Mouse (Mus musculus): ENCODE measurements at regions not wholly inside any gene's neighbourhood (a gene's known extent, or its start where the extent isn't known, plus 50 kb on each side); places are given as distances from the start of the nearest gene placed in this dataset.
A peak's percentile ranks its signal among the peaks of the same experiment; 100 is the strongest.

- ATAC-seq (replicated peaks; ENCODE audit: poor library complexity, severe bottlenecking) = no peak
These were observed 65.4 kb downstream of the Vegfa start for GRCm38 (mm10) chr17:45966736-45967135.

GRCm38 (mm10) chr17:45964031-45964430 is 68.1 kb downstream of the Vegfa start:
- no peak for ATAC-seq (replicated peaks; ENCODE audit: poor library complexity, severe bottlenecking)

GRCm38 (mm10) chr17:45963332-45963731 is 68.8 kb downstream of the Vegfa start:
- no peak for ATAC-seq (replicated peaks; ENCODE audit: poor library complexity, severe bottlenecking)

GRCm38 (mm10) chr17:45961626-45962319 is 70.4 kb downstream of the Vegfa start:
- ATAC-seq (replicated peaks; ENCODE audit: poor library complexity, severe bottlenecking) = no peak

GRCm38 (mm10) chr17:45958094-45958881 is 73.9 kb downstream of the Vegfa start:
- peak; percentile 75 for ATAC-seq (replicated peaks; ENCODE audit: poor library complexity, severe bottlenecking)

- no peak for ATAC-seq (replicated peaks; ENCODE audit: poor library complexity, severe bottlenecking)
These were observed 76.7 kb downstream of the Vegfa start for GRCm38 (mm10) chr17:45955481-45955880.

- ATAC-seq (replicated peaks; ENCODE audit: poor library complexity, severe bottlenecking) = no peak
These were observed 77.3 kb downstream of the Vegfa start for GRCm38 (mm10) chr17:45954824-45955223.

- ATAC-seq (replicated peaks; ENCODE audit: poor library complexity, severe bottlenecking) = peak; percentile 77
These were observed 78.6 kb downstream of the Vegfa start for GRCm38 (mm10) chr17:45953523-45953922.

- no peak for ATAC-seq (replicated peaks; ENCODE audit: poor library complexity, severe bottlenecking)
These were observed 81.5 kb downstream of the Vegfa start for GRCm38 (mm10) chr17:45950533-45951164.

GRCm38 (mm10) chr17:45949141-45949540 is 83.0 kb downstream of the Vegfa start:
- ATAC-seq (replicated peaks; ENCODE audit: poor library complexity, severe bottlenecking) = no peak

- no peak for ATAC-seq (replicated peaks; ENCODE audit: poor library complexity, severe bottlenecking)
These were observed 83.7 kb downstream of the Vegfa start for GRCm38 (mm10) chr17:45948314-45948935.

- no peak for ATAC-seq (replicated peaks; ENCODE audit: poor library complexity, severe bottlenecking)
These were observed 87.2 kb downstream of the Vegfa start for GRCm38 (mm10) chr17:45945005-45945404.

GRCm38 (mm10) chr17:45943244-45943643 is 88.9 kb downstream of the Vegfa start:
- ATAC-seq (replicated peaks; ENCODE audit: poor library complexity, severe bottlenecking) = no peak

- ATAC-seq (replicated peaks; ENCODE audit: poor library complexity, severe bottlenecking) = no peak
These were observed 90.2 kb downstream of the Vegfa start for GRCm38 (mm10) chr17:45941890-45942375.

- ATAC-seq (replicated peaks; ENCODE audit: poor library complexity, severe bottlenecking) = no peak
These were observed 91.9 kb downstream of the Vegfa start for GRCm38 (mm10) chr17:45940121-45940813.

GRCm38 (mm10) chr17:45938284-45938683 is 93.9 kb downstream of the Vegfa start:
- ATAC-seq (replicated peaks; ENCODE audit: poor library complexity, severe bottlenecking) = no peak

GRCm38 (mm10) chr17:45936577-45936976 is 95.6 kb downstream of the Vegfa start:
- no peak for ATAC-seq (replicated peaks; ENCODE audit: poor library complexity, severe bottlenecking)

GRCm38 (mm10) chr17:45935291-45935690 is 96.9 kb downstream of the Vegfa start:
- ATAC-seq (replicated peaks; ENCODE audit: poor library complexity, severe bottlenecking) = no peak

- ATAC-seq (replicated peaks; ENCODE audit: poor library complexity, severe bottlenecking) = no peak
These were observed 98.2 kb downstream of the Vegfa start for GRCm38 (mm10) chr17:45934002-45934401.

GRCm38 (mm10) chr17:45933034-45933433 is 99.1 kb downstream of the Vegfa start:
- ATAC-seq (replicated peaks; ENCODE audit: poor library complexity, severe bottlenecking) = no peak
